8 mouse cellular contexts compared by ENCODE assay signal in the genomic region with DNA sequence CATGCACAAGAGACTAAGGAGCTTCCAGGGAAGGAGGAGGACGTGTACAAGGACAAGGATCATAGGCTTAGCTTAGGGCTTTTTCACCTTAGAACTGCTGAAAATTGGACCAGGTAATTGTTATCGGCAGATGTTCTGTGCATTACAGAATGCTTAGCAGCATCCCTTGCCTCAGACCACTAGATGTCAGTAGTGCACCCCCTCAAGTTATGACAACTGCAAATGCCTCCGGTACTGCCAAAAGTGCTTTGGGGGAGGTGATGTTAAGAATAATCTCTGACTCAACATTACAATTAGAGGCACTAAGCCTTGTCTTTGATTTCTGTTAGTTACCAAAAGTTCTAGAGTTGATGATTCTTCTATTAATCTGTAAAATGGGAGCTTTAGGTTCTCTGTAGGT. TPM values are rescaled to one million over a fixed set of nuclear protein-coding genes. Genes with fewer than 3 reads are reported as not detected.
DNase-seq lines count a peak whose midpoint lies in the region; ATAC-seq and TF ChIP-seq lines count a peak whose summit lies in the region.

No protein-coding gene starts in this region.

- TF ChIP-seq CTCF in thymus, adult 2 months (IDR thresholded peaks at IDR 0.05; ENCODE audit: borderline replicate concordance, control insufficient read depth, extremely low read depth, insufficient read depth, low read length, poor library complexity) = no peak

- no peaks in the 10 kb centered on the region for H3K36me3 ChIP-seq in heart, embryonic 11.5 days (ENCODE audit: control insufficient read depth, insufficient read depth, low read length)
- no peaks in the 10 kb centered on the region for H3K36me3 ChIP-seq in limb, embryonic 14.5 days (ENCODE audit: control insufficient read depth, insufficient read depth, low read length)
- H3K36me3 ChIP-seq in thymus, adult 2 months (ENCODE audit: control insufficient read depth, insufficient read depth, low read length) = no peaks in the 10 kb centered on the region

- no peak overlapping the region for H3K4me2 ChIP-seq in heart, embryonic 11.5 days
- H3K4me2 ChIP-seq in limb, embryonic 14.5 days (replicated peaks; ENCODE audit: low read depth, low read length, severe bottlenecking) = no peak overlapping the region

- DNase-seq in heart, postnatal 4 days = peak; percentile 22
- peak; percentile 27 for DNase-seq in right cerebral cortex, adult 18-20 months
- DNase-seq in right cerebral cortex, postnatal 14 days = no peak
- DNase-seq in embryo, embryonic 10.5 days (ENCODE audit: low spot score) = peak; percentile 49
- peak; percentile 9 for DNase-seq in limb, embryonic 14.5 days (ENCODE audit: low spot score)
- DNase-seq in thymus, postnatal 14 days = no peak
- DNase-seq in thymus, adult 2 months = no peak

- H3K4me1 ChIP-seq in heart, embryonic 11.5 days (ENCODE audit: control insufficient read depth, insufficient read depth, low read length) = no peaks in the 10 kb centered on the region
- H3K4me1 ChIP-seq in limb, embryonic 14.5 days (ENCODE audit: control insufficient read depth, insufficient read depth, low read length) = no peaks in the 10 kb centered on the region
- no peaks in the 10 kb centered on the region for H3K4me1 ChIP-seq in thymus, adult 2 months (replicated peaks; ENCODE audit: control insufficient read depth, insufficient read depth, low read length)

- H3K27me3 ChIP-seq in heart, embryonic 11.5 days (ENCODE audit: control insufficient read depth, insufficient read depth, low read length) = no peaks in the 10 kb centered on the region
- no peaks in the 10 kb centered on the region for H3K27me3 ChIP-seq in limb, embryonic 14.5 days (ENCODE audit: control insufficient read depth, insufficient read depth, low read length)
- H3K27me3 ChIP-seq in thymus, adult 2 months (ENCODE audit: control insufficient read depth, insufficient read depth, low read length) = no peaks in the 10 kb centered on the region

- WGBS in heart, embryonic 11.5 days (ENCODE audit: insufficient replicate concordance) = 25% methylated on average over 3 of the region's 3 CpGs
- 35% methylated on average over 3 of the region's 3 CpGs for WGBS in limb, embryonic 14.5 days
- whole genome bisulfite sequencing in thymus, adult 2 months = 27% methylated on average over 3 of the region's 3 CpGs

- ATAC-seq in heart, embryonic 11.5 days (replicated peaks; ENCODE audit: insufficient number of reproducible peaks, low FRiP score, low TSS enrichment) = no peak
- ATAC-seq in limb, embryonic 14.5 days (ENCODE audit: low FRiP score, low read depth) = no peak

- no peak for TF ChIP-seq POLR2A in limb, embryonic 14.5 days (IDR thresholded peaks at IDR 0.05; ENCODE audit: borderline replicate concordance, extremely low read depth, insufficient read depth, insufficient read length)
- no peak for TF ChIP-seq POLR2A in thymus, adult 2 months (IDR thresholded peaks at IDR 0.05; ENCODE audit: control insufficient read depth, extremely low read depth, insufficient read depth, low read length, poor library complexity)

- no peak overlapping the region for H3K4me3 ChIP-seq in heart, embryonic 11.5 days (ENCODE audit: low read depth, low read length)
- no peak overlapping the region for H3K4me3 ChIP-seq in limb, embryonic 14.5 days (replicated peaks; ENCODE audit: low read length)
- no peak overlapping the region for H3K4me3 ChIP-seq in thymus, adult 2 months (ENCODE audit: control insufficient read depth, insufficient read depth, low read length)

- no peak overlapping the region for H3K9ac ChIP-seq in heart, embryonic 11.5 days (ENCODE audit: low read depth, low read length)
- H3K9ac ChIP-seq in limb, embryonic 14.5 days (ENCODE audit: low read depth, low read length, severe bottlenecking) = no peak overlapping the region

- H3K27ac ChIP-seq in heart, embryonic 11.5 days (ENCODE audit: low read depth, low read length) = no peak overlapping the region
- no peak overlapping the region for H3K27ac ChIP-seq in limb, embryonic 14.5 days (replicated peaks; ENCODE audit: low read depth, low read length)
- H3K27ac ChIP-seq in thymus, adult 2 months (ENCODE audit: control insufficient read depth, insufficient read depth, low read length) = no peak overlapping the region

- H3K9me3 ChIP-seq in heart, embryonic 11.5 days (replicated peaks; ENCODE audit: control insufficient read depth, low read length) = no peaks in the 10 kb centered on the region
- H3K9me3 ChIP-seq in limb, embryonic 14.5 days (ENCODE audit: control insufficient read depth, low read length) = no peaks in the 10 kb centered on the region

RNA-seq across cellular contexts. Expression of a gene that starts 56.2 kb away (rescaled TPM):
- under 1 TPM in 1 of 2 experiments, not detected in 1; 0.77 TPM for total RNA-seq in heart, postnatal 4 days (2021)
- 0.24 and 0.30 TPM in 2 replicates for polyA plus RNA-seq in heart, embryonic 11.5 days (2014; fragmentation: Nextera tagmentation; extraction: Ambion mirVana)
- polyA plus RNA-seq in limb, embryonic 14.5 days (2012; rRNA removed) = 0.72 and 0.82 TPM in 2 replicates
- polyA plus RNA-seq in limb, embryonic 14.5 days (2014; fragmentation: Nextera tagmentation; extraction: Ambion mirVana) = 0.91 and 1.1 TPM in 2 replicates
- polyA plus RNA-seq in thymus, adult 2 months (2012; rRNA removed) = 0.08 TPM in 1 of 2 replicates, not detected in the other

Comparison
In these comparisons a context has a peak if more than half of its experiments do, and no peak if none do; other contexts are left out.
1. DNase-seq: peak in heart, postnatal 4 days (single experiment), right cerebral cortex, adult 18-20 months (single experiment), embryo, embryonic 10.5 days (single experiment) and limb, embryonic 14.5 days (single experiment); none in right cerebral cortex, postnatal 14 days (single experiment), thymus, postnatal 14 days (single experiment) and thymus, adult 2 months (single experiment).